Mouse (Mus musculus): ENCODE data around the gene Ceacam18. TPM values are rescaled to one million over a fixed set of nuclear protein-coding genes. Genes with fewer than 3 reads are reported as not detected.

The Ceacam18 gene
- polyA plus RNA-seq, 1 experiment from 2014 or later, result 0.07 TPM

DNA sequence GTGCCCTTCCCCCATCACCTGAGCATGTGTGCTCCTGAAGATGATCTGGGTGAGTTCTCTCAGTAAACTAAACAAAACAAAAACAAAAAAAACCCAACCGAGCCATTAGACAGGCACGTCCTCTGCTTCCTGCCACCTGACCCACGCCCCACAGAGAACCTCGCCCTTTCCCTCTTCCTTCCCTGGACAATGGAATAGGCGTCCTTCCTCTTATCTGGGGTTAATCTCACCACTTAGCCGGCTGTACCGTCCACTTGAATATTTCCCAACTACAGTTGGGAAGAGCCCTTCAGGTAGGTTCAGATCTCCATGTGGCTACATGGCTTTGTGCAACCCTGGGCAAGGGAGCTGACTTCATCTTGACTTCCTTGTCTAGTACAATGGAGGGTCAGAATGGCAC lies 50.6 kb downstream of the Ceacam18 start:
- ATAC-seq (peak; percentile 85), DNase-seq (ENCODE audit: low spot score) (peak; percentile 76)
- Histone ChIP-seq H3K4me1 (ENCODE audit: insufficient read depth, low read depth, low read length) (peaks cover 7% of the 10 kb centered on the region; the same call in 1 of the 2 replicates), H3K4me2 (replicated peaks; ENCODE audit: low read depth, low read length) (no peak overlapping the region), H3K9me3 (ENCODE audit: low read length) (no peaks in the 10 kb centered on the region), H3K4me3 (ENCODE audit: low read depth, low read length) (no peak overlapping the region), H3K9ac (replicated peaks; ENCODE audit: low read depth) (no peak overlapping the region), H3K27ac (ENCODE audit: low read length) (peak overlapping the region; percentile 51), H3K27me3 (replicated peaks; ENCODE audit: insufficient read depth, low read length) (no peaks in the 10 kb centered on the region), H3K36me3 (ENCODE audit: insufficient read depth, low read length) (no peaks in the 10 kb centered on the region)
- TF ChIP-seq EP300 (IDR thresholded peaks at IDR 0.05), result peak; percentile 82
- TF ChIP-seq CTCF (IDR thresholded peaks at IDR 0.05), result no peak
- WGBS, result 29% methylated on average over 7 of the region's 7 CpGs

DNA sequence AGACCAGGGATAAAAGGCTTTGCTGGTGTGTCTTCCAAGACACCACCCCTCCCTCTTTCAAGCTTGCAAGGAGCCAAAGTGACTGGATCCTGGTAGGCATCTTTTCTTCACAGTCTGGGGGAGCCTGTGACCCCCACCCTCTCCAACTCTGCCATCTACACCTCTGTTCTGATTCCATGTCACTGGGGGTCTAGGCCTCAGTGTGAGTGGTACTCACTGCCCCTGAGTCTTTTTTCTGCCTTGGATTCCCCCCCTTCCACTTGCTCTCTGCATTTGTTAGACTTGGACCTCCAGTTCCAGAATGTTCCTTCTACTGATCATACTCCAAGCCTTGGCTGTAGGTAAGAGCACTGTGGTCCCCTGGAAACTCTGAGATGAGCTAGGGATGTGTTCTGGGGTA lies 55.6 kb downstream of the Ceacam18 start, which contains the start of gene Klk14:
Gene Klk14, plus strand, starts transcription at position 301 of the 400 bp plus-strand sequence.
- Histone ChIP-seq H3K27me3 (replicated peaks; ENCODE audit: insufficient read depth, low read length) (no peaks in the 10 kb centered on the region), H3K4me3 (ENCODE audit: low read depth, low read length) (no peak within 1 kb of the TSS), H3K9ac (replicated peaks; ENCODE audit: low read depth) (no peak within 1 kb of the TSS), H3K27ac (ENCODE audit: low read length) (no peak within 1 kb of the TSS), H3K4me2 (replicated peaks; ENCODE audit: low read depth, low read length) (no peak within 1 kb of the TSS), H3K36me3 (ENCODE audit: insufficient read depth, low read length) (no peaks in the 10 kb centered on the region), H3K4me1 (ENCODE audit: insufficient read depth, low read depth, low read length) (0 out of 2 replicates have a peak, but pooled peaks cover 3% of the 10 kb centered on the region), H3K9me3 (ENCODE audit: low read length) (no peaks in the 10 kb centered on the region)
- no peak for ATAC-seq
- no peak for DNase-seq (ENCODE audit: low spot score)
- no peak for TF ChIP-seq CTCF (IDR thresholded peaks at IDR 0.05)

Other genes starting within 250 kb of the Ceacam18 start
- 0.43 and 0.48 TPM in 2 replicates for gene Siglecg, start 226.5 kb upstream of the Ceacam18 start, polyA plus RNA-seq (2015; fragmentation: Nextera tagmentation; extraction: Ambion mirVana)
- not detected in 2 replicates for gene Lim2, start 207.0 kb upstream of the Ceacam18 start, polyA plus RNA-seq (2015; fragmentation: Nextera tagmentation; extraction: Ambion mirVana)
- 2.6 and 2.9 TPM in 2 replicates for gene Nkg7, start 197.6 kb upstream of the Ceacam18 start, polyA plus RNA-seq (2015; fragmentation: Nextera tagmentation; extraction: Ambion mirVana)
- gene Cldnd2, start 193.9 kb upstream of the Ceacam18 start, polyA plus RNA-seq (2015; fragmentation: Nextera tagmentation; extraction: Ambion mirVana), result 0.21 TPM in 1 of 2 replicates, not detected in the other
- 356 and 377 TPM in 2 replicates for gene Etfb, start 190.6 kb upstream of the Ceacam18 start, polyA plus RNA-seq (2015; fragmentation: Nextera tagmentation; extraction: Ambion mirVana)
- gene Gm45233, start 190.6 kb upstream of the Ceacam18 start, polyA plus RNA-seq (2015; fragmentation: Nextera tagmentation; extraction: Ambion mirVana), result 0.35 TPM in 1 of 2 replicates, not detected in the other
- 5.0 TPM in 2 replicates for gene Vsig10l, start 171.6 kb upstream of the Ceacam18 start, polyA plus RNA-seq (2015; fragmentation: Nextera tagmentation; extraction: Ambion mirVana)
- gene Iglon5, start 144.6 kb upstream of the Ceacam18 start, polyA plus RNA-seq (2015; fragmentation: Nextera tagmentation; extraction: Ambion mirVana), result 0.05 TPM in 1 of 2 replicates, not detected in the other
- gene 4931406B18Rik, start 128.8 kb upstream of the Ceacam18 start, polyA plus RNA-seq (2015; fragmentation: Nextera tagmentation; extraction: Ambion mirVana), result not detected in 2 replicates
- gene Cd33, start 90.3 kb upstream of the Ceacam18 start, polyA plus RNA-seq (2015; fragmentation: Nextera tagmentation; extraction: Ambion mirVana), result 5.0 and 6.2 TPM in 2 replicates
- 1.7 and 1.8 TPM in 2 replicates for gene Zfp658, start 72.5 kb upstream of the Ceacam18 start, polyA plus RNA-seq (2015; fragmentation: Nextera tagmentation; extraction: Ambion mirVana)
- gene Zfp719, start 55.1 kb upstream of the Ceacam18 start, polyA plus RNA-seq (2015; fragmentation: Nextera tagmentation; extraction: Ambion mirVana), result 5.7 and 6.0 TPM in 2 replicates
- 0.08 and 0.27 TPM in 2 replicates for gene Zfp819, start 27.5 kb upstream of the Ceacam18 start, polyA plus RNA-seq (2015; fragmentation: Nextera tagmentation; extraction: Ambion mirVana)
- 3.2 and 4.0 TPM in 2 replicates for gene Siglece, start 25.5 kb downstream of the Ceacam18 start, polyA plus RNA-seq (2015; fragmentation: Nextera tagmentation; extraction: Ambion mirVana)
- gene Ctu1, start 37.3 kb downstream of the Ceacam18 start, polyA plus RNA-seq (2015; fragmentation: Nextera tagmentation; extraction: Ambion mirVana), result 8.5 and 9.0 TPM in 2 replicates
- 0.31 and 0.39 TPM in 2 replicates for gene Klk14, start 55.7 kb downstream of the Ceacam18 start, polyA plus RNA-seq (2015; fragmentation: Nextera tagmentation; extraction: Ambion mirVana)
- gene Klk13, start 77.9 kb downstream of the Ceacam18 start, polyA plus RNA-seq (2015; fragmentation: Nextera tagmentation; extraction: Ambion mirVana), result 4.8 and 6.3 TPM in 2 replicates
- gene Klk12, start 134.2 kb downstream of the Ceacam18 start, polyA plus RNA-seq (2015; fragmentation: Nextera tagmentation; extraction: Ambion mirVana), result not detected in 2 replicates
- gene Klk11, start 139.9 kb downstream of the Ceacam18 start, polyA plus RNA-seq (2015; fragmentation: Nextera tagmentation; extraction: Ambion mirVana), result 1.2 and 1.3 TPM in 2 replicates
- 2.6 and 4.2 TPM in 2 replicates for gene Klk10, start 146.3 kb downstream of the Ceacam18 start, polyA plus RNA-seq (2015; fragmentation: Nextera tagmentation; extraction: Ambion mirVana)
- gene Klk9, start 157.2 kb downstream of the Ceacam18 start, polyA plus RNA-seq (2015; fragmentation: Nextera tagmentation; extraction: Ambion mirVana), result 0.15 and 0.25 TPM in 2 replicates
- 41.9 and 47.1 TPM in 2 replicates for gene Klk8, start 162.9 kb downstream of the Ceacam18 start, polyA plus RNA-seq (2015; fragmentation: Nextera tagmentation; extraction: Ambion mirVana)
- gene Klk7, start 176.6 kb downstream of the Ceacam18 start, polyA plus RNA-seq (2015; fragmentation: Nextera tagmentation; extraction: Ambion mirVana), result not detected in 2 replicates
- not detected in 2 replicates for gene Klk6, start 189.8 kb downstream of the Ceacam18 start, polyA plus RNA-seq (2015; fragmentation: Nextera tagmentation; extraction: Ambion mirVana)
- not detected in 2 replicates for gene Klk5, start 207.3 kb downstream of the Ceacam18 start, polyA plus RNA-seq (2015; fragmentation: Nextera tagmentation; extraction: Ambion mirVana)
- gene Klk4, start 246.5 kb downstream of the Ceacam18 start, polyA plus RNA-seq (2015; fragmentation: Nextera tagmentation; extraction: Ambion mirVana), result not detected in 2 replicates